Mouse (Mus musculus): ENCODE results near the gene Zfp593. TPM values are rescaled to one million over a fixed set of nuclear protein-coding genes. Genes with fewer than 3 reads are reported as not detected.

The Zfp593 gene
- total RNA-seq (2014; rRNA removed) (10.2 and 10.6 TPM in 2 replicates), polyA plus RNA-seq (2015; fragmentation: Nextera tagmentation; extraction: Ambion mirVana) (11.0 and 12.5 TPM in 2 replicates)

GRCm38 (mm10) chr4:134245148-134245843 is at the start of gene Zfp593:
Gene Zfp593 (minus strand): TSS chr4:134245592.
- TF ChIP-seq CTCF (IDR thresholded peaks at IDR 0.05; ENCODE audit: low read depth) = peak; percentile 83
- H3K4me2 ChIP-seq (ENCODE audit: low read depth, low read length) = peak within 1 kb of the TSS; percentile 88
- under 1% methylated on average over 60 of the region's 60 CpGs for WGBS
- H3K9ac ChIP-seq (replicated peaks; ENCODE audit: low read length) = peak within 1 kb of the TSS; percentile 71
- no peaks in the 10 kb centered on the region for H3K27me3 ChIP-seq (ENCODE audit: insufficient read depth, low read length)
- DNase-seq (ENCODE audit: low spot score) (peak; percentile 96), ATAC-seq (peak; percentile 85)
- H3K27ac ChIP-seq = peak within 1 kb of the TSS; percentile 54; the same call in 1 of the 2 replicates
- H3K4me3 ChIP-seq (ENCODE audit: low read length) = peak within 1 kb of the TSS; percentile 72
- no peaks in the 10 kb centered on the region for H3K9me3 ChIP-seq (ENCODE audit: low read length)
- H3K4me1 ChIP-seq (ENCODE audit: insufficient read depth, low read length) = peaks cover 15% of the 10 kb centered on the region
- no peaks in the 10 kb centered on the region for H3K36me3 ChIP-seq (ENCODE audit: insufficient read depth, low read length)

DNA sequence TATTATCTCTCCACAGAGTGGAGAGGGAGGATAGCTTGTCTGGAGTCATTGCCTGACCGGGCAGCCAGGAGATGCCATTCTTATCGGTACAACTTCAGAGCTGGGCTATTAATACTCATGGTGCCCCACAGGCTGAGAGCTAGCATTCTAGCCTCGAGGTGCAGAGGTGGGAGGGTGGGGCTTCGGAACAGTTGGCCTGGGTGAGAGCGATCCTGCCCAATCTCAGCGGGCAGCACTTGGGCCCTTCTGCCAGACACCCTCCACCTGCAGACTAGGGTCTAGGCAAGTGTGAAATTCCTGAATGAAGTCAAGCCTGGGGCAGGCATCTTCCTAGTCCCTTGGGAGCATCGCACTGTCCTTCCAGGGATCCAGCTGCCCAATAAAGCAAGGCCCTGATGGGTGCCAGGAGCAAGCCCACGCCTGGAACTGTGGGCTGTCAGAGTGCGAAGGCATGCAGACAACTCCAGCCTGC is 48.3 kb upstream of the Zfp593 start:
- Histone ChIP-seq H3K4me1 (ENCODE audit: insufficient read depth, low read length) (peaks cover 1% of the 10 kb centered on the region; the same call in 1 of the 2 replicates), H3K4me2 (ENCODE audit: low read depth, low read length) (no peak overlapping the region), H3K27ac (no peak overlapping the region), H3K36me3 (ENCODE audit: insufficient read depth, low read length) (no peaks in the 10 kb centered on the region), H3K9me3 (ENCODE audit: low read length) (no peaks in the 10 kb centered on the region), H3K27me3 (ENCODE audit: insufficient read depth, low read length) (no peaks in the 10 kb centered on the region), H3K9ac (replicated peaks; ENCODE audit: low read length) (no peak overlapping the region), H3K4me3 (ENCODE audit: low read length) (no peak overlapping the region)
- TF ChIP-seq CTCF (IDR thresholded peaks at IDR 0.05; ENCODE audit: low read depth) = no peak
- DNase-seq (ENCODE audit: low spot score) = no peak
- no peak for ATAC-seq
- WGBS = 71% methylated on average over 9 of the region's 9 CpGs

- peaks cover 7% of the 10 kb centered on the region; the same call in 1 of the 2 replicates for H3K4me1 ChIP-seq (ENCODE audit: insufficient read depth, low read length)
- WGBS = 66% methylated on average over 18 of the region's 18 CpGs
- no peaks in the 10 kb centered on the region for H3K9me3 ChIP-seq (ENCODE audit: low read length)
- H3K4me2 ChIP-seq (ENCODE audit: low read depth, low read length) = no peak overlapping the region
- no peak for ATAC-seq
- no peak overlapping the region for H3K4me3 ChIP-seq (ENCODE audit: low read length)
- H3K27me3 ChIP-seq (ENCODE audit: insufficient read depth, low read length) = no peaks in the 10 kb centered on the region
- H3K9ac ChIP-seq (replicated peaks; ENCODE audit: low read length) = no peak overlapping the region
- no peak for TF ChIP-seq CTCF (IDR thresholded peaks at IDR 0.05; ENCODE audit: low read depth)
- H3K27ac ChIP-seq = no peak overlapping the region
- DNase-seq (ENCODE audit: low spot score) = no peak
- H3K36me3 ChIP-seq (ENCODE audit: insufficient read depth, low read length) = no peaks in the 10 kb centered on the region
These were observed 47.8 kb upstream of the Zfp593 start for GRCm38 (mm10) chr4:134293061-134293691.

- TF ChIP-seq CTCF (IDR thresholded peaks at IDR 0.05; ENCODE audit: low read depth) = peak; percentile 92
- 19% methylated on average over 7 of the region's 7 CpGs for WGBS
- DNase-seq (ENCODE audit: low spot score) (peak; percentile 83), ATAC-seq (no peak)
- Histone ChIP-seq H3K4me3 (ENCODE audit: low read length) (no peak overlapping the region), H3K9me3 (ENCODE audit: low read length) (no peaks in the 10 kb centered on the region), H3K4me2 (ENCODE audit: low read depth, low read length) (no peak overlapping the region), H3K9ac (replicated peaks; ENCODE audit: low read length) (no peak overlapping the region), H3K27me3 (ENCODE audit: insufficient read depth, low read length) (no peaks in the 10 kb centered on the region), H3K4me1 (ENCODE audit: insufficient read depth, low read length) (peaks cover 8% of the 10 kb centered on the region; the same call in 1 of the 2 replicates), H3K36me3 (ENCODE audit: insufficient read depth, low read length) (no peaks in the 10 kb centered on the region), H3K27ac (no peak overlapping the region)
These were observed 46.7 kb upstream of the Zfp593 start for GRCm38 (mm10) chr4:134292067-134292466.

DNA sequence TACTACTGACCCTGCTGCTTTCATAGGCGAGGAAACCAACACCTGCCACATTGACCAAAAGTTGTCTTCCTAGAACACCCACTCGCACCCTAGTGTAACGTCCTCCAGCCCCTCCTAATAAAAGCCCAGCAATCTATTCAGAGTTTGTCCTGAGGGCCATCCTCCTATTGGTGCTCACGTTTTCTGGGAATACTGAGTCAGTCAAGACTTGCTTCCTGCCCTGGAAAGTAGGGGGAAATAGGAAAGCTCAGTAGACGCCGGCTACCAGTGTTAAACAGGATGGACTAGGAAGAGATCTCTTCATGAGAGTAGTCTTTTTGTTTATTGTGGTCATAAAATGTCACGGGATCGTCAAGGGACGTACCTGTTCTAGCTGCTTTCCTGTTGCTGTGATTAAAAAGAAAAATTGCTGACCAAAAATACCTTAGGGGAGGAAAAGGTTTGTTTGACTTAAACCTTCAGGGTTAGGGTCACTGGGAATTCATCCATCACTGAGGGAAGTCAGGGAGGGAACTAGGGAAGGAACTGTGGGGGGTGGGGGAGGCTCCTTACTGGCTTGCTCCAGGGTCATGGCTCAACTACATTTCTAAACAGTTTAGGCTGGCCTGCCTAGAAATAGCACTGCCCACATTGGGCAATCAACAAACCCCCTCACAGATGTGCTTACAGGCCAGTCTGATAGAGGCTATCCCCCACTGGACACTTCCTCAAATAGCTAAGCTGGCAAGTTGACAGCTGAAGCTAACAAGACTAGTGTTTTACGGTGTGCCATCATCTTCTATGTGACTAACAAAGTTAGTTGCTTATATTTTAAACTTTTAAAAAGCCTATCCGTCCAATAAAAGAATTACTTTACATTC is 43.2 kb upstream of the Zfp593 start:
- ATAC-seq (no peak), DNase-seq (ENCODE audit: low spot score) (peak; percentile 13)
- Histone ChIP-seq H3K27ac (peak overlapping the region; percentile 100), H3K4me3 (ENCODE audit: low read length) (peak overlapping the region; percentile 99), H3K4me2 (ENCODE audit: low read depth, low read length) (peak overlapping the region; percentile 66), H3K4me1 (ENCODE audit: insufficient read depth, low read length) (peaks cover 8% of the 10 kb centered on the region; the same call in 1 of the 2 replicates), H3K36me3 (ENCODE audit: insufficient read depth, low read length) (peaks cover 8% of the 10 kb centered on the region), H3K27me3 (ENCODE audit: insufficient read depth, low read length) (no peaks in the 10 kb centered on the region), H3K9ac (replicated peaks; ENCODE audit: low read length) (peak overlapping the region; percentile 98), H3K9me3 (ENCODE audit: low read length) (no peaks in the 10 kb centered on the region)
- TF ChIP-seq CTCF (IDR thresholded peaks at IDR 0.05; ENCODE audit: low read depth) = no peak
- 46% methylated on average over 11 of the region's 11 CpGs for WGBS

GRCm38 (mm10) chr4:134287575-134288025 is 42.2 kb upstream of the Zfp593 start, which contains the start of gene Pdik1l:
Gene Pdik1l (minus strand): TSS chr4:134287895.
- peak; percentile 89 for DNase-seq (ENCODE audit: low spot score)
- Histone ChIP-seq H3K4me1 (ENCODE audit: insufficient read depth, low read length) (peaks cover 8% of the 10 kb centered on the region; the same call in 1 of the 2 replicates), H3K27ac (peak within 1 kb of the TSS; percentile 100), H3K9ac (replicated peaks; ENCODE audit: low read length) (peak within 1 kb of the TSS; percentile 98), H3K4me3 (ENCODE audit: low read length) (peak within 1 kb of the TSS; percentile 99), H3K36me3 (ENCODE audit: insufficient read depth, low read length) (peaks cover 15% of the 10 kb centered on the region), H3K4me2 (ENCODE audit: low read depth, low read length) (peak within 1 kb of the TSS; percentile 93), H3K27me3 (ENCODE audit: insufficient read depth, low read length) (no peaks in the 10 kb centered on the region), H3K9me3 (ENCODE audit: low read length) (no peaks in the 10 kb centered on the region)
- WGBS = 0% methylated on average over 39 of the region's 43 CpGs
- ATAC-seq = peak; percentile 79
- no peak for TF ChIP-seq CTCF (IDR thresholded peaks at IDR 0.05; ENCODE audit: low read depth)
